Mouse (Mus musculus): ENCODE results near the gene Tmem37.

Gene Tmem37

GRCm38 (mm10) chr1:120093482-120094134 is 19.7 kb upstream of the Tmem37 start:
- peak; percentile 84 for DNase-seq (ENCODE audit: low read depth, low spot score)

- DNase-seq (ENCODE audit: low read depth, low spot score): no peak
Measured at GRCm38 (mm10) chr1:120090880-120091570, 17.2 kb upstream of the Tmem37 start.

- DNase-seq (ENCODE audit: low read depth, low spot score): no peak
Measured at GRCm38 (mm10) chr1:120089180-120089579, 15.3 kb upstream of the Tmem37 start.

GRCm38 (mm10) chr1:120086644-120087043 is 12.8 kb upstream of the Tmem37 start:
- no peak for DNase-seq (ENCODE audit: low read depth, low spot score)

GRCm38 (mm10) chr1:120085696-120086095 is 11.8 kb upstream of the Tmem37 start:
- no peak for DNase-seq (ENCODE audit: low read depth, low spot score)

- no peak for DNase-seq (ENCODE audit: low read depth, low spot score)
Measured at GRCm38 (mm10) chr1:120083921-120084517, 10.1 kb upstream of the Tmem37 start.

GRCm38 (mm10) chr1:120082957-120083585 is 9.2 kb upstream of the Tmem37 start:
- no peak for DNase-seq (ENCODE audit: low read depth, low spot score)

- no peak for DNase-seq (ENCODE audit: low read depth, low spot score)
Measured at GRCm38 (mm10) chr1:120080632-120081031, 6.8 kb upstream of the Tmem37 start.

- DNase-seq (ENCODE audit: low read depth, low spot score): no peak
Measured at GRCm38 (mm10) chr1:120077746-120078410, 4.0 kb upstream of the Tmem37 start.

- DNase-seq (ENCODE audit: low read depth, low spot score): no peak
Measured at GRCm38 (mm10) chr1:120075507-120075906, 1.6 kb upstream of the Tmem37 start.

GRCm38 (mm10) chr1:120074931-120075330 is 1.1 kb upstream of the Tmem37 start:
- no peak for DNase-seq (ENCODE audit: low read depth, low spot score)

- no peak for DNase-seq (ENCODE audit: low read depth, low spot score)
Measured at GRCm38 (mm10) chr1:120074307-120074702, 431 bp upstream of the Tmem37 start.

GRCm38 (mm10) chr1:120072900-120073299 is 974 bp downstream of the Tmem37 start:
- no peak for DNase-seq (ENCODE audit: low read depth, low spot score)

- no peak for DNase-seq (ENCODE audit: low read depth, low spot score)
Measured at GRCm38 (mm10) chr1:120071133-120071532, 2.7 kb downstream of the Tmem37 start.

- no peak for DNase-seq (ENCODE audit: low read depth, low spot score)
Measured at GRCm38 (mm10) chr1:120070168-120070567, 3.7 kb downstream of the Tmem37 start.

- DNase-seq (ENCODE audit: low read depth, low spot score): no peak
Measured at GRCm38 (mm10) chr1:120069120-120069519, 4.8 kb downstream of the Tmem37 start.

- DNase-seq (ENCODE audit: low read depth, low spot score): no peak
Measured at GRCm38 (mm10) chr1:120066625-120067024, 7.2 kb downstream of the Tmem37 start.

GRCm38 (mm10) chr1:120066159-120066558 is 7.7 kb downstream of the Tmem37 start:
- DNase-seq (ENCODE audit: low read depth, low spot score): no peak

- DNase-seq (ENCODE audit: low read depth, low spot score): no peak
Measured at GRCm38 (mm10) chr1:120064036-120064682, 9.7 kb downstream of the Tmem37 start.

GRCm38 (mm10) chr1:120062231-120062630 is 11.6 kb downstream of the Tmem37 start:
- no peak for DNase-seq (ENCODE audit: low read depth, low spot score)

- no peak for DNase-seq (ENCODE audit: low read depth, low spot score)
Measured at GRCm38 (mm10) chr1:120060687-120061086, 13.2 kb downstream of the Tmem37 start.

Measured in forelimb bud, embryonic 11.5 days (tissue).